Mouse (Mus musculus): Measurements from ENCODE around the gene Cabp2.
"Not testable (repeated sequence)": the region's sequence is repeated elsewhere in the genome, so short reads cannot be mapped to it uniquely, and the experiment has no call there.

DNA sequence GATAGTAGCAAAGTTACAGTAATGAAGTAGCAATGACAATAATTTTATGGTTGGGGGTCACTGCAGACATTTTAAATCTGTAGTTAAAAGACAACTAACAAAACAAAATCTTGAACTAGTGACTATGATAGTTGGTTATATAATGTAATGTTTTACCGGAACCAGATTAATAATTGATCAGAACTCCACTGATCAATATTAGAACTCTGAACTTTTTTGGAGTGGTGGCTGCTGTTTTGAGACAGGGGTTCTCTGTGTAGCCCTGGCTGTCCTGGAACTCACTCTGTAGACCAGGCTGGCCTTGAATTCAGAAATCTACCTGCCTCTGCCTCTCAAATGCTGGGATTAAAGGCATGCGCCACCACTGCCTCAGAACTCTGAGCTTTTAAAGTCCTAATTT lies 13.1 kb upstream of the Cabp2 start:
- not testable (repeated sequence) for TF ChIP-seq EP300 (IDR thresholded peaks at IDR 0.05; ENCODE audit: insufficient read depth, low read depth, low read length); CTCF (IDR thresholded peaks at IDR 0.05)
